Mouse (Mus musculus): Measurements from ENCODE around the gene Omt2b.
"Not testable (repeated sequence)": the region's sequence is repeated elsewhere in the genome, so short reads cannot be mapped to it uniquely, and the experiment has no call there.

Gene Omt2b

DNA sequence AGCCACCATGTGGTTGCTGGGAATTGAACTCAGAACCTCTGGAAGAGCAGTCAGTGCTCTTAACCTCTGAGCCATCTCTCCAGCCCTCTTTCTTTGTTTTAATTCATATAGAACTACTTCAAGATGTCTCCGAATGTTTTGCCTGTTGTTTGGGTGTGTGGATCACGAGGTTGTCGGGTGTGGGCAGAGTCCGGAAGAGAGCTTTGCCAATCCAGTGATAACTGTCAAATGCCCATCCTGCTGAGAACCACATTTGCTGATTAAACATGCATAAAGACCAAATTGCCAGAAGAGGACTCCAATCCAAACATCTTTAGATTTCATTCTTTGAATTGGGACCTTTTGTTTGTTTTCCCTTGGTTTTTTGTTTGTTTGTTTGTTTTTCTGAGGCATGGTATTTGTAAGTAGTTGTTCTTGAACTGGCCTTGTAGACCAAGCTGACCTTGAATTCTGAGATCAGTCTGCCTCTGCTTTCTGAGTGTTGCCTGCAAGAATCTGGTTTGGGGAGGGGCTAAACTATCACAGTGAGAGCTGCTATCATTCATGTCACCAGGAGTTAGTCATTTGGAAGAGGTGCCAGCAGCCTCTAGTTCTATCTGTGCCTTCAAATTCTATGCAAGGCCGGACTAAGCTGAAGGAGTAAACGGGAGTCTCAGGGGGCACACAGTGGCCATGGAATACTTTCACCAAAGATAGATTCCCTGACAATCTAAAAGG is 24.3 kb downstream of the Omt2b start:
- intact Hi-C loops (cut with DNase I) = loop anchor here (10.0 kb wide), 1 partner anchor 203 kb away; no protein-coding TSS in a partner anchor

DNA sequence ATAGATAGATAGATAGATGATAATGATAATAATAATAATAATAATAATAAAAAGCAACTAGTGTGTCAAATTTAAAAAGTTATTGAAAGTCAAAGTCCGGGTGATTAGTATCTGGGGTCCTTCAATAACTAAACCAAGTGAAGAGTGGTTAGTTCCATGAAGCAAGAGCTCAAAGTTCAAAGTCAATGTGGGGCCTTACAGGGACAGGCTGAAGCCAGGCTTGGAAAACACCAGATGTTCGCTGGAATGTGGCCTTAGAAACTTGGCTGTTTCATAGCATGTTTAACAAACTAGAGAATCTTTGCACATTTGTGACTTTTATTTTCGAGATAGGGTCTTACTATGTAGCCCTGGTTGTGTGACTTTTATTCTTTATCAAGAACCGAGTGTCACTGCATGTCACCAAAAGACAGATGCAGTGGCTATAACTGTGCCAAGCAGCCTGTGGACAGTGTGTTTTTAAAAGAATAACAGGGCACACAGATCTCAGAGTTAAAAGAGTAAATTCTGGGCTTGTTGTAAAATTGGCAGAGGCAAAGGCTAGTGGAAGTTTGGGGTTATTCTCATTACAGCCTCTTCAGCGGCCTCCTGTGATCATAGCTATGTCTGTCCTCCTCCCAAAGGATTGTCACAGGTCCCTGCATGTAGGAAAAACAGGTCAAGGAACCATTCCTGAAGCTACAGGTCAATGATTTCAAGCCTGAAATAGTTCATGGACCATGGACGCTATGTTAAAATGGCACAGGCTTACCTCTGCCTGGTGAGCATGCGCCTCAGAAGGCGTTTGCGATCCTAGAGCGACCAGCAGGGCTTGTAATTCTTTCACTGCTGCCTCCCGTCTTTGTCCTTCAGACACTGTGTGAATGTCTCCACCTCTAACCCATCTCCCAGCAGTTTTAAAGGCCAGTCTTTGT is 27.5 kb downstream of the Omt2b start:
- intact Hi-C loops (cut with DNase I) = loop anchor here (10.0 kb wide), 1 partner anchor 200 kb away; no protein-coding TSS in a partner anchor

DNA sequence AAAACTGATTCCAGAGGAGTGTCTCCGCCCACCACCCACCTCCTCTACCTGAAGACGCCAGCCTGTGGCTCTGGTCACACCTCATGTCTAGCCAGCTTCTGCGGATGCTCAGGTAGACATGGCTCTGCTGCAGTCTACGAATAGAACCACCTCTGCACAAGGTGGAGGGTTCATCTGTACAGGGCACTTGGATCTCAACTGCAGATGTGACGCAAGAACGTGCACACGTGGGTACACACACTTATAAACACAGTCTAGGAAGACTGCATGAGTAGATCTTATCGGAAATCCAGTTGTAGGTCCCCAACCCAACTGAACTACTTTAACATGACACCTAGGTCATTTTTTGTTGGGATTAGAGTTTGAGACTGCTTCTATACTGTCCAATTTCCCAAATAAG is 28.2 kb downstream of the Omt2b start, which contains the start of gene Gsta2:
Gsta2 (minus strand) TSS at position 178 of the 400 bp plus-strand sequence.
- intact Hi-C loops (cut with DNase I) = loop anchor here (10.0 kb wide), 1 partner anchor 199 kb away; no protein-coding TSS in a partner anchor

DNA sequence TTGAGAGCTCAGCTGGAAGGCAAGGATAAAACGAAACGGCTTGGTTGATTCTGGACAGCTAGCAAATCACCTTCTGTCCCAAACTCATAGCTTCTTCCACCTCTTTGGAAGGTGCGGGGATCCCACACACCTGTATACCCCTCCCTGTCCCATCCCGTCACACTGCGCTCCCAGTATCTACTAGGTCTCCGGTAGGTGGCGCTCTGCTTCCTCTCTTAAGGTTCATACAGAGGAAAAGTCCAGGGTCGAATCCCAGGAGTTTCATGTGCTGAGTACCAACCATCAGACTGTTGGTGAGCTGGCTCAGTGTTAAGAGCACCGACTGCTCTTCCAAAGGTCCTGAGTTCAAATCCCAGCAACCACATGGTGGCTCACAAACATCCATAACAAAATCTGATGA is 30.7 kb downstream of the Omt2b start:
- intact Hi-C loops (cut with DNase I) = loop anchor here (10.0 kb wide), 1 partner anchor 197 kb away; no protein-coding TSS in a partner anchor

DNA sequence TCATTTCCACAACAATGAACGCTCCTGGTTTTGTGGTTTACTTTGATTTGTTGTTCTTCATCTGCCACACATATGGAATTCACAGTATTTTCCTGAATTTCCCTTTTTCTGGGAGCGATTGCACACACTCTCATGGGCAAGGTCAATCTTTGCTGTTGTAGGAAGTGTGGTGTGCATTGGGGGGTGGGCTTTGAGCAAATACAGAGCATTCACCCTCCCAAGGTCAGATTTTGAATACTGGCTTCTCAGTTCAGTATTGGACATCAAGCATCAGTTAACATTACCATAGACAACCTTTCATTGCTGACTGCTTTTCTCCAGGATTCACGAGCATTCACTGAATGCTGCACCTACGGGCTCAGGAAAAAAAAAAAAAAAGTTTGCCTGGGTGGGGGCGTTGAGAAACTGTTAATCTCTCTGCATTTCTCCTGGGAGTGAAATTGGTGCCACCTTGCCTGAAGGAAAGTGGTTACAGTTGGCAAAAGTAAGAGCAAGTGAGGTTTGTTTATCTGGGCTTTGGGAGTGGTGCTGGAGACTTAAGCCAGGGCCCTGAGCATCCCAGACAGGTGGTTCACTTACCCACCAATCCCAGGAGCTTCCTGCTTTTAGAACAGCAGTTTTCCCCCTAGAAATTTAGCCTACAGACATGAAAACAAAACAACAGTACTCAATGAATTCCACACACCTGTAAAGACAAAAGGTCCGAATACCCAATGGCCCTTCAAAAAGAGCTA is 32.5 kb downstream of the Omt2b start:
- intact Hi-C loops (cut with DNase I) = loop anchor here (10.0 kb wide), 1 partner anchor 195 kb away; no protein-coding TSS in a partner anchor

DNA sequence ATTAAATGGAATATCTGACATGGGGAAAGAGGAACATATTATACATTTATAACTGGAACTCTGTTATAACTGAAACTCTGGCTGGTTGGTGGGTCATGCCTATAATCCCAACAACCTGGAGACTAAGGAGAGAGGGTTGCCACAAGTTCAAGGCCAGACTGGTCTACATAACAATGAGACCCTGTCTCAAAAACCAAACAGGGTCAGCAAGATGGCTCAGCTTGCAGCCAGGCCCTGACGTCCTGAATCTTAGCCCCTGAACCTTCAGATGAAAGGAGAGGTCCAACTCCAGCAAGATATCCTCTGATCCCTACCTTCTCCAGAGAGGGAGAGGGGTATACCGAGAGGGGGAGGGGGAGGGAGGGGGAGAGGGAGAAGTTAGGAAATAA is 33.1 kb downstream of the Omt2b start:
- intact Hi-C loops (cut with DNase I) = no loop called here

DNA sequence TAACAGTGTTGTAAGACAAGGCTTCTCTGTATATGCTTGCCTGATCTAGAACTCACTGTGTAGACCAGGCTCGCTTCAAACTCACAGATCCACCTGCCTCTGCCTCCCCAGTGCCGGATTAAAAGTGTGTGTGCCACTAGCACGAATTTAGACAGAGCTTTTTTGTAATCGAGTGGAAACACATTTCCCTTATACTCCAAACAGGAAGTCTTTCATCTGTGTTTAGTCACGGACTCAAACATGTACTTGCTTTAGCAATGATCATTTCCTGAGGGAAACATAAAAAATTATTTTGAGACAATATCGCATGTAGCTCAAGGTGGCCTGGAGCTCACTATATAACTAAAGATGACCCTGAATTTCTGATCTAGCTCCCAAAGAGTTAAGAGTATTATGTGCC is 36.0 kb downstream of the Omt2b start:
- intact Hi-C loops (cut with DNase I) = no loop called here

DNA sequence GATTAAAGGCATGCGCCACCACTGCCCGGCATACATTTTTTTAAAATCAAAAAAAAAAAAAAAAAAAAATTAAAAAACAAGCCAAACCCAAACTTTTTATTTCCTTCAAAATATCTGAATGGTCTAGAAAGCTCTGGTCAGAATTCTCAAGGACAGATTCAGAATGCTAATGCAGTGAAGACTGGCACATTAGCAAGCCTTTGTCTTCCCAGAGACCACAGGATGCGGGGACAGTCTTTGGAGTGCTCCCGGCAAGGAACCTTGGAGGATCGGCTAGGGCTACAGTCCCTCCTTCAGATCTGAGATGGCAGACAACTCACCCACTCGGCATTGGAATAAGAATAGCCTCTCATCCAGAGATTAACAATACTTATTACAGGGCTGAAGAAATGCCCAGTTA is 37.3 kb downstream of the Omt2b start:
- intact Hi-C loops (cut with DNase I) = no loop called here

DNA sequence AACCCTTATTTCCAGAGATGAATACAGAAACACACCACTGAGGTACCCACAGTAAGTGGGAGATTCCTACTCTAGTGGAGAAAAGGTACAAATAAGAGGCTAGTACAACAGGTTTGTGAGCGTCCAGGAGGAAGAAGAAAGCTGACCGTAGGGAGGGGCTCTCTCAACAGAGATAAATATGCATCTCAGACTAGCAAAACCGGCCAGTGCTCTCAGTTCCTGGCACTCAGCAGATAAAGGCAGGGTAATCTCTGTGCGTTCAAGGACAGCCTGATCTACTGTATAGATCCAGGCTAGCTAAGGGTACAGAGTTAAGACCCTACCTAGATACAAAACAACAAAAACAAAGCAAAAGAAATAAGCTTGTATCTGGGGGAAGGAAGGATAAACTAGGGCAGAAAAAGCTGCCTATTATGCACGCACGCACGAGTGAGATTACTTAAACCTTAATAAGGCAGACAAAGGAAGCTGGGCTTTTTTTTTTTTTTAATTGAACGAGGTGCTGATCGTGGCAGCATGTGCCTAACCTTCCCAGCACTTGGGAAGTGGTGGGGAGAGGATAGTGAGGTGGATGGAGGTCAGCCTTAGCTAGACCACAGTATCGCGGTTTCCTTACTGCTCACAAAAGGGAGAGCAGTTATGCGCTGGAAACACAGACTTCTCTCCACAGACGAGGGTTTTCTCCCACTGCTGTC is 38.6 kb downstream of the Omt2b start:
- intact Hi-C loops (cut with DNase I) = no loop called here

DNA sequence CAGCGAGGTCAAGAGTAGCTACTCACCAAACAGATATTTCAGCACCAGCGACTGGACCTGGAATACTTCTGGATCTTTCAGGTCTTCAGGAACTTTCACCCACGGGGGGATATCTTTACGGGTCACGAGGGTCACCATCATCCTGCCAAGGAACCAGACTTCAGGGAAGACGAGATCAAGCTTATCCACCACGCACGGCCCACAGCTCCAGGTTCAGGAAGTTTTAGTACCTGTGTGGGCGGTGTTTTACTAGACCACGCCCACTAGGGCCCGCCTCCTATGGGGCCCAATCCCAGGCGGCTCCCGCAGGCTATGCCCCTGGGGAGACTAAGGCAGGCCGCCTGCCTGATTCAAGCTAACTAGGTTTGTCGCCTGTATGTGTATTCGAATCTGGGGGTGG is 40.6 kb downstream of the Omt2b start, which contains the start of gene Dppa5a:
Dppa5a (minus strand) TSS at position 219 of the 400 bp plus-strand sequence.
- intact Hi-C loops (cut with DNase I) = not testable (repeated sequence)

DNA sequence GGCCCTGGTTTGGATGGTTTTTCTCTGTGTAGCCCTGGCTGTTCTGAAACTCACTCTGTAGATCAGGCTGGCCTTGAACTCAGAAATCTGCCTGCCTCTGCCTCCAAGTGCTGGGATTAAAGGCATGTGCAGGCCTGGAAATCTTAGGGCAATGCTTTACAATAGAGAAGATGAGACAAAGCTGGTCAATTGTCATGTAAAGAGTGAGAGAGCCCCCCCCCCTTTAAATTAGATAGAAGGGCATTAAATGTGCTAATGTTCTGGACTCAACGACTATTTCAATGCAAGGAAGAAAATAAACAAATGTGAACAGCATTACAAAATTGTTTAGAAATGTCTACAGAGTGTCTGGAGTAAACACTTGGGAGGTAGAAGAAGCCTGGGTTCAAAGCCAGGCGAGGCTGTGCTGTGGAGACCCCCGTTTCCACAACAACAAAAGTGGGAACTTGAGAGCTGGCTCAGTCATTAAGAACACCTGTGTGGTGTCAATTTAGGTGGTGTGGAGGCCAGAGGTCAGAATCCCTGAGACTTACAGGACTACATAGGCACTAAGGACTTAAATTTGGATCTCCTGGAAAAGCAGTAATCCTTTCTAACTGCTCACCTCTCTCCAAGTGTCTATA is 41.4 kb downstream of the Omt2b start:
- intact Hi-C loops (cut with DNase I) = no loop called here

DNA sequence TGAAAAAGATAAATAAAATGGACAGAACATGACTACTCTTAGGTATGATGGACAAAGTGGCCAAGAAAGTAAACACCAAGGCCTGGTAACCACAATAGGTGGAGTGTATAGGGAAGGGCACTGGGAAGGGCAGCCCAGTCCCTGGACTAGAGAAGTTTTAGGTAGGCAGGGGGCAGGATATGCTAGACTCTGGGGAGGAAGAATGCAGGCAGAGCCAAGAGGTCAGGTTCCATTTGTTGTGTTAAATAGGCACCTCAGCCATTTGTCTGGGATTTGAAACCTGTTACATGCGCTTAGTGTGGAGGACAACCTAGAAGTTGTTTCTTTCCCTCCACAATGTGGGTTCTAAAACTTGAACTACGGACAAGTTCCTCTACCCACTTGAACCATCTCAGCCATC is 42.0 kb downstream of the Omt2b start:
- intact Hi-C loops (cut with DNase I) = no loop called here

DNA sequence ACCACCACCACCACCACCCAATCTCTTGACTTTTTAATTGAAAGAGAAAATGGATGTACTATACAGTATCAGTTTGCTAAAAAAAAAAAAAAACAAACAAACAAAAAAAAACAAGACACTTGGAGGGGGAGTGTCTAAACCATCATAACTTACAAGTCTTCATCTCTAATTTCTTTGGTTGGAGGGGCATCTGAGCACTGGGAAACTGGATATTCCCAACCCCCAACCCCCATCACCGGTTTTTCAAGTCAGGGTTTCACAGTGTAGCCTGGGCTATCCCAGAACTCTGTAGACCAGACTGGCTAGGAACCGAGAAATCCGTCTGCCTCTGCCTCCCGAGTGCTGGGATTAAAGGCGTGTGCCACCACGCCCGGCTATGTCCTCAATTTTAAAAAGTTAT is 42.4 kb downstream of the Omt2b start:
- intact Hi-C loops (cut with DNase I) = no loop called here

DNA sequence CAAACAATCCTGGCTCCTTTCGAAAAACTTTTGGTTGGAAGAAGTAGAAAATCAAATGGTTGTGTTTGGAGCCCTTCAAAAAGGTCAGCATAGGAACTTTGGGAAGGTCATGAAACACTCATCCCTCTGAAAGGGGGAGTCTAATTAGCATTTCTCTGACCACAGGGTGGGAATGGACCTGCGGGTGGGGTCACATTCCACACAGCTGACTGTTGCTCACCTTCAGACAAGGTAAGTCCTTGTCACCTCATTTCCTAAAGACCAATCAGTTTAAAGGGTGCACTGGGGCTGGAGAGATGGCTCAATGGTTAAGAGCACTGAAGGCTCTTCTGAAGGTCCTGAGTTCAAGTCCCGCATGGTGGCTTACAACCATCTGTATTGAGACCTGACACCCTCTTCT is 44.1 kb downstream of the Omt2b start:
- intact Hi-C loops (cut with DNase I) = no loop called here

DNA sequence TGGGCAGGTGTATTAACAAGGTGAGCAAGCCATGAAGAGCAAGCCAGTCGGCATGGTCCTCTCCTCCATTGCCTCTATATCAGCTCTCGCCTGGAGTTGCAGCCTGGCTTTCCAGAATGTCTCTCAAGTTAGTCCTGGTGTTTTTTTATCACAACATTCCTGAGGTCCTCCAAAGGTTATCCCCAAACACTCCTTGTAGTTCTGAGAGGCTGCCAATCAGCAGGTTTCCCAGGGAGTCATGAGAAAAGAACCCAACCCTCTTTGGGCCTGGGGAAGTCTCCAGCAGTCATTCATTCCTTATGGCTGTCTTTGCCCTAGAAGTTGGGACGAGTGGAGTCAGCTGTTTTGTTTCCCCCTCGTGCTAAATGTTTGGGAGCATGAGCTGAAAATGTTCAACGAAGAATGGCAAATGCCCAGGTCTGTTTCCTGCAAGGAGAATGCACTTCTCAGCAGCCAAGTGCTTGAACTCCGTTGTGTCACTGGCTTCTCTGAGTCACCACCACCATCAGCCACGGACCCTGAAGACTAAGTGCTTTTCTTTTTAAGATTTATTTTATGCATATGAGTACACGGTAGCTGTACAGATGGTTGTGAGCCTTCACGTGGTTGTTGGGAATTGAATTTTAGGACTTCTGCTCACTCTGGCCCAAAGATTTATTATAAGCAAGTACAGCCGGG is 45.6 kb downstream of the Omt2b start:
- intact Hi-C loops (cut with DNase I) = no loop called here

DNA sequence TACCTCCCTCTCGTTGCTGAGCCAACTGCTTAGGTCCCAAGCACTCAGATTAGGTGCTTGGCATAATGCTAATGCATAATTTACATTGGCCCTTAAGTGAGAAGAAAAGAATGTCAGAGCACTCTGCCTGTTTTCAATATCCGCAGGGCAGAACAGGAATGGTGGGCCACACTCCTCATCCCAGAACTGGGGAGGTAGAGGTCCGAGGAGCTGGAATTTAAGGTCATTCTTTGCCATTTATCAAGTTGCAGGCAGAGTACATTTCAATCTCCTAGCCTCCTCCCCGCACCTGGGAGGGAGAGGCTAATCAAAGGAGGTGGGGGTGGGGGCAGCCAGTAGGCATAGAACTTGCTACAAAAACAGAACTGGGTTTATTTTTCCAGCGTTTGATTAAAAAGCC is 47.0 kb downstream of the Omt2b start:
- intact Hi-C loops (cut with DNase I) = no loop called here

DNA sequence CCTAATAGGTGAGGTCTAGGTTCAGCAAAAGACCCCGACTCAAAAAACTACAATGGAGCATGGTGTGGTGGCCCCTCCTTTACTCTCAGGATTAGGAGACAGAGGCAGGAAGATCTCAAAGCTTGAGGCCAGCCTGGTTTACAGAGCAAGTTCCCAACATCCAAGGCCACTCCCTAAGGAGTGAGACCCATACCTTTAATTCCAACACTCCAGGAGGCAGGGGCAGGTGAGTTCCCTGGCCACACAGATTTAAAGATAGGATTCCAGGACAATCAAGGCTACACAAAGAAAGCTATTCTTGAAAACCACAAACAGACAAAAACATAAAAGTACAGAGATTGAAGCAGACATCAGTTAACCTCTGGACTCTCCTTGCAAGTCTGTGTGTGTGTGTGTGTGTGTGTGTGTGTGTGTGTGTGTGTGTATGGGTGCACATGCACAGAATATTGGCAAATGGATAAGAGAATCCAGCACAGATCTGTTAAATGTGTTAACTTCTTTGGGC is 47.5 kb downstream of the Omt2b start:
- intact Hi-C loops (cut with DNase I) = no loop called here

DNA sequence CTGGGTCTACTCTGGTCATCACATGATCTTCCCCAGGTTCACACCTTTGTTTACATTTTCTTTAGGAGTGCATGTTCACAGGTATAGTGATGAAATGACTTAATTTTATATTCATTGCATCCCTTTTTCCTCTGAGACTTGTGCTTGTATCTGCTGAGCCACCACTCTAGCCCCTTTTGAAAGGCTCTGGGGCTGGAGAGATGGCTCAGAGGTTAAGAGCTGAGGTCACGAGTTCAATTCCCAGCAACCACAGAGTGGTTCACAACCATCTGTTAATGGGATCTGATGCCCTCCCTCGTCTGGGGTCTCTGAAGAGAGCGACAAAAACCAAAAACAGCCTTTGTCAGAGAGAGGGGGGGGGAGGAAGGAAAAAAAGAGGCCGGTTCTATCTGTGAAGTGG is 48.1 kb downstream of the Omt2b start:
- intact Hi-C loops (cut with DNase I) = no loop called here

DNA sequence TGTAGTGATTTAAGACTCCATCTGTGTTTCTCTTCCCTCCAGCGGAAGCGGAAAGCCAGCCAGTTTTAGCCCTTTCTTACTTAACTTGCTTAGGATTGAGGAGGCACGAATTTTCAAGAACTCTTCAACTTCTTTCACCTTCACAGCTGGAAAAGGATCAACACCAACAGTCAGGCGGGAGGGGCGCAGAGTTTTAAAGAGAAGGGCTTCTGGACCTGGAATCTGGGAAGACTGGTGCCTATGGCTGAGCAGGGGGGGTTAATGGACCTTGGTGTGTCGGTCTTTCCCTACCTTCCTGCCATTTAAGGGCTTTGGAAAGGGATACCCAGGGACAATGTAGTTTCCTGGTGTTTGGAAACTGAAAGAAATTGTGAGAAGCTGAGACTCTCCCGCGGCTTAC is 50.2 kb downstream of the Omt2b start:
- intact Hi-C loops (cut with DNase I) = no loop called here

Measured in adrenal gland (tissue).